Mouse (Mus musculus): ENCODE data around the gene Zfp790. TPM values are rescaled to one million over a fixed set of nuclear protein-coding genes. Genes with fewer than 3 reads are reported as not detected.

Zfp790 gene
- total RNA-seq (2021) = 1 to 10 TPM; 9.1 to 9.8 TPM
- long read RNA-seq, experiment 1, transcript Zfp790-201 (5 exons, 3,376 nt) = major isoform, 6 of 10 reads
- long read RNA-seq, experiment 1, partial matches to known transcripts = 0 of 10 reads
- long read RNA-seq, experiment 1, other reads (novel, unspliced or antisense) = 3 of 10 reads
- long read RNA-seq, experiment 2, partial matches to known transcripts = 0 of 1 reads
- long read RNA-seq, experiment 2, other reads (novel, unspliced or antisense) = 0 of 1 reads

DNA sequence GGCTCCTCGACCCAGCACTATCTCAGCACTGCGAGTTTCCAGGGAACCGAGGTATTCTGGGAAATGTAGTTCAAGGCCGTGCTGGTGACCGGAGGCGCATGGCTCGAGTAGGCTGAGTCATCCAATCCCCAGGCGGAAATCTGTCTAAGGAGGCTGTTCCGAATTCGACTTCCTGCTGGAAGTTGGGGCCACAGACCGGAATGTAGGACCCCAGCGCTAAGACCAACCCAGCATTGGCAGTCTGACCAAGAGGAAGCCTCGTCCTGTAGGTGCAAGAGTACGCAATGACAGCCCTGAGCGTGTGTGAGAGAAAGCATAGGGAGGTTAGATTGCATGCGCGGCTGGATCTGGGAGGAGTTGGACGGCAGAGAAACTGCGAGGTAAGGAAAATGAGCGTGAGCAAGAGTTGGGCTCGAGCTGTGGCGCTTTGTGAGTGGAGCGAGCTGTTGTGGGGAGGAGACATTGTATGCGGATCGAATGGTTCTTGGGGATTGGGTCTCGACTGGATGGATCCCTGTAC is at the start of gene Zfp790:
Gene Zfp790, plus strand, starts transcription at position 205 of the 520 bp plus-strand sequence.
- DNase-seq = peak; percentile 92 to 96

DNA sequence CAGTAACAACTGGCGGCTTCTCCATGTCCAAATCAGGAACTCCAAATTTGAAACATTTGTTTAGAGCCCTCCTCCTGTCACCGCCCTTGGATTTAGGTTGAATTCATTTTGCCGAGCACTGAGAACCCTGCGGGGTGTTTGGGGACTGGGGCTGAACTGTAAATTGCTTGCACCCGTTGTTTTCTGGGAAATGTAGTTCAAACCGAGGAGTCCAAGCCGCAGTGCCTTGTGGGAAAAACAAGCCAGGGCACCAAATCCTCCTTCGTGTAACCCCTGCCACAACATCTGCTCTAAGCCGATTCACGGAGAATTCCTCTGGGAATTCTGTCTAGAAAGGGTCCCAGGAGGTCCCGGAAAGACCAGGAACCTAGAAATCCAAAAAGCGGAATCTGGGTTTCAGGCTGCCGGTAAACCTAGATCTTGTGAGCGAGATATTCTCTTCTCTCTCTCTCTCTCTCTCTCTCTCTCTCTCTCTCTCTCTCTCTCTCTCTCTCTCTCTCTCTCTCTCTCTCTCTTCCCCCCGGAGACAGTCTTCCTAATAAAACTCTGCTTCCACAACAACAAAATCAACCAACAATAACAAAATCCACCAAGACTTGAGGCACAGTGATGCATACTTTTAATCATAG is 48.7 kb upstream of the Zfp790 start:
- peak; percentile 90 to 96 for DNase-seq

DNA sequence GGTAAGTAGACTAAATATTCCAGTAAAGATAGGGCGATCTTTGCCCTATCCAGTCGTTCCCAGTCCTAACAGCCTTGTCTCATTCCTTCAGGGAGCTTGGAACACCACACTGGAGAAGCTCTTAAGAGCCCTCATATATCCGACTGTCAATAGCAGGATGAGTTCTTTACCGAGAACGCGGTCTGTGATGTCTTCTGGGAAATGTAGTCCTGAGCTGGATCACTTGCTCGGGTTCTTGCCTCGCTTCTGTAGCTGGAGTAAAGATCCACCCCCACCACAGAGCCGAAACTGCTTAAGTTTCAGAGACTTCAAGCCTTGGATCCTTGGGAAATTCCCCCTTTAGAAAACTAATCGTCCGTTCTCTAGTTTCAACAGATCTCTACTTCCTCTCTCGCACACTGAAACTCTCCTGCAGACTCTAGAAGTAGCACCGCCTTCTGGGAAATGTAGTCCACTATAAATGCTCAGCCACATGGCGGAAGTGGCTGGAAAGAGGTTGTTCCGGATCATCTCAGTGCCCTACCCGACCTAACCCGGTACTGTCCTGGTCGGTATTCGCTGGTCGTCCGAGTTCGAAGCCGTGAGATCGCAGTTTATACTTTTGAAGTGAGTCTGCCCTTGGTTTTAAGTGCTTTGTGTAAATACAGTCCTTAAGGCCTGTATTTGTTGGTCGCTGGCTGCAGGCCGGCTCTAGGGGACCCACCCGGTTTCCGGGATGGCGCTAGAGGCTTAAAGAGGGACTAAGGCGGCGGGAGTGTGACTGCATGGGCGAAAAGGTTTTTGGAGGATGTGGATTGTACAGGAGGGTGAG is 47.6 kb upstream of the Zfp790 start, which contains the start of gene Zfp84:
Gene Zfp84, plus strand, starts transcription at position 463 of the 811 bp plus-strand sequence.
- DNase-seq = peak; percentile 95 to 97

DNA sequence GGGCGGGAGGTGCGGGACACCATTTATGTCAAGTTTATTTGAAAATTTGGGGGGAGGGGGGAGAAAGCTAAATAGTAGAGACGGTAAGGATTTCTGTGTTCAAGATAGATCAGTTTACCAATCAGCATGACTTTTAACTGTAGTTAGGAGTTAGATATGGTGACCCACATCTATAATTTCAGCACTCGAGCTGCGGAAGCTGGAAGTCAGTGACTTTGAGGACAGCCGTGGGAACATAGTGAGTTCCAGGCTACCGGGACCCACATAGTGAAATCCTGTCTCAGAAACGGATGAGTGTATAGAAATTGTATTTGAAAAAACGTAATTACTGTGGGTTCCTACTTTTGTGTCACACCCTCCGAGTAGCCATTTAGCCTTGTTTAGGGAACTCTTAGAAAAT is 46.9 kb upstream of the Zfp790 start:
- no peak for DNase-seq

DNA sequence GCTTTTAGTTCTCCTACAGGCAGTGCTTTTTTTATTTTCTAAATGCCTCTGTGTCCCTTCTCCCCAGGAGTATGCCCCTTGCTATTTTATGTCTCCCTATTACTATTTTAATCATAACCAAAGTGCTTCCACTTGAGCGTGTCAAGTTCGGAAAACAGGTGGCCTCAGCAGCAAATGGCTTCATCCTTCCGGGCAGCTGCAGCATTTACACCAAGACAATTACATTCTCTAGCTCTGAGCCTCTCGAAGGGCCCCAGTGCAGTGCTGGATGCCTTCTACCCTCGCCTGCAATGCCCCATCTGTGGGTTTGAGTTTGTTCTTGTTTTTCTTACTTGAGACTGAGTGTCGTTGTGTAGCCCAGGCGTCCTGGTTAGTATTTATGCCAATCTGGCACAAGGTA is 42.4 kb upstream of the Zfp790 start:
- no peak for DNase-seq

DNA sequence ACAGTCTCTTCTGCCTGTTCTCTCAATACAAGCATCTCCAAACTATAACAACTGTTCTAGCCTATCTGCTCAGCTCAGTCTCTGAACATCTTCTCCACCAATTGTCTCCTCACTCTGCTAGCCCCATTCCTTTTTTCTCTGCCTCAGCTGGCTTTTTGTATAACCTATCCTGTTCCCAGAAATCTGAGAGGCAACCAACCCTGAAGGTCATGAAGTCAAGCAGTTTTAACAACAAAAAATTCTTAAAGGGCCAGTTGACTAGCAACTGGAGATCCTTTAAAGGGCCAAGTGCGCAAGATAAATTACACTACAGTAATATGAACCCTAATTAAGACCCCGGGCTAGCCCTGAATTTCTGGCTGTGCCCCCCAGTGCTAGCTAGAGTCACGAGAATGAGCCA is 41.5 kb upstream of the Zfp790 start:
- no peak for DNase-seq

DNA sequence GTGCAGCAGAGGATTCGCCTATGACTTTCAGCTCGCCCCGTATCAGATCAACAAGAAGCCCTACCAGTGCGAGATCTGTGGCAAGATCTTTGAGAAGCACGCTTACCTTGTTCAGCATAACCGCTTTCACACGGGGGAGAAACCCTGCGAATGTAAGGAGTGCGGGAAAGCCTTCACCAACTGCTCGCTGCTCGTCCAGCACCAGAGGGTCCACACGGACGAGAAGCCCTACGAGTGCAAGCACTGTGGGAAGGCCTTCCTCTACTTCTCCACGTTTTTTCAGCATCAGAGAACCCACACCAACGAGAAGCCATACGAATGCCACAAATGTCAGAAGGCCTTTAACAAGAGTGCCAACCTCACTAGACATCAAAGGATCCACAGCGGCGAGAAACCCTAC is 39.3 kb upstream of the Zfp790 start:
- no peak for DNase-seq

DNA sequence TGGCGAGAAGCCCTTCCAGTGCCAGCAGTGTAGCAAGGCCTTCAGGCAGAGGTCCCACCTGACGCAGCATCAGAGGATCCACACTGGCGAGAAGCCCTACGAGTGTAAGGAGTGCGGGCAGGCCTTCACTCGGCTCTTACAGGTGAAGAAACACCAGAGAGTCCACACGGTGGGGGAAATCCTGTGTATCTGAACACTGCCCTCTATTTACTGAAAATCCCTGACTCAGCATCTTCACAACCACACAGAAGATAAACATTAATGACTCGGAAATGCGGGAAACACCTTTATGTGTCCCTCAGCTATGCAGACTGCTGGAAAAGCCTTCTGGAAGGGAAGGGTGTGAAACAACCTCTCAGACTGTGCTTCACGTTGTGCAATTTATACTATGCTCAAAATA is 38.5 kb upstream of the Zfp790 start:
- DNase-seq = no peak

DNA sequence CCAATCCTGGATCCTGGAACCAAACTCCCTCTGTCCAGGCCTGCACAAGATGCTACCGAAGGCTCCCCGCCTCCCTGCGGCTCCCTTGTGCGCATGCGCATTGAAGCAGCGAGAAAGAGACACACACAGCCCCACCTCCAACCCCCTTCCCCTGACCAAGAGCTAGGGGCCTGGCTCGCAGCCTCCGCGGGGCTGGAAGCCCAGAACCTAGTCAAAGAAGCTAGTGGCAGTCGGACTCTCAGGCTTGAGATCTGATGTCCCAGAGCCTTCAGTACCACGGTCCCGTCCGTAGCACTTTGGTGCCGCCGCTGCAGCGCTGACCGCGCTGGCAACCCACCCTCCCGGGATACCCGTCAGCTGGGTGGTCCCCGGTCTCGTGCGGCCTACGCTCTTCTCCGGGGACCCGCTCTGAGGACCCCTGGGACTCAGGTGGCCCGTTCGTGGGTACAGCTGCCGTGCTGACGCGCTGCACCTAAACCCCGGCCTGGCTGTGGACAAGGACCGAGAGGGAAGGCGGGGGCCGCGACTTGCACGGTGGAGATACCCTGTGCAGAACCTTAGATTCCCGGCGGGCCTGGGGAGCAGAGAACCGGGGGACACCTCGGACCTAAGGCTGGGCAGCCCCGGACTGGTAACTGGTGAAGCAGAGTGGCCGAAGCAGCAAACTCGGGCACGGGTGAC is 31.9 kb upstream of the Zfp790 start, which contains the start of gene Zfp30:
Gene Zfp30, plus strand, starts transcription at position 128 of the 681 bp plus-strand sequence.
- peak; percentile 86 to 90 for DNase-seq

DNA sequence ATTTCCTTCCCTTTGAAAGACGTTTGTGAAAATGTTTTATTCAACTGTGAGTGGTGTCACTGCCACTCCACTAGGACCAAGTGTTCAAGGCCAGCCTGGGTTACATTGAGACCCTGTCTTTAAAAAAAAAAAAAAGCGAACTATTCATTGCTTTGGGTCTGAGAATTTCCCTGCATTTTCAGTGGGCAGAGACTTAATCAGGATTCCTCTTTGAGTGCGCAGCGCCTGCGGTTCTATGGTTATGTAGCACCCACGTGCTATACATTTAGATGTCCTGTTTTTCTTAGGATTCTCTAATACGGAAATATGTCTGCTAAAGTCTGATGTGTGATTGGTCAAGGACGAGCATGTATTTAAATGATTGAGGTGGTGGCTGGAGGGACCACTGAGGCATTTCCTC is 30.9 kb upstream of the Zfp790 start:
- DNase-seq = no peak

DNA sequence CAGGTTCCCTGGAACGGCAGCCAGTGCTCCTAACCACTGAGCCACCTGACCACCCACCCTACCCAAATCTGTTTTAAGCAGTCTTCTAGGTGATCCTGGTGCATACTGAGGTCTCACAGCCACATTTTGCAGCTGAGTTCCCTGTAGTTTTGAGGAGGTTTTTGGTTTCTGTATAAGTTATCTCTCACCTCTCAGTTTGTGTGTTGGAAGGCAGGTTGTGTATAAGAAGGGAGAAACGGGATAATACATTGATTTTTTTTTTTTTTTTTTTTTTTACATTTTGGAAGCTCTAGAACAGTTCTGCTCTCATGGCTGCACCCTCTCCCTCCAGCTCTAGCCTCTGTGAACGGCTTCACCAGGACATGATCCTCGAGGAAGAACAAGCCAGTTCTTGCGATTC is 30.0 kb upstream of the Zfp790 start:
- DNase-seq = no peak

DNA sequence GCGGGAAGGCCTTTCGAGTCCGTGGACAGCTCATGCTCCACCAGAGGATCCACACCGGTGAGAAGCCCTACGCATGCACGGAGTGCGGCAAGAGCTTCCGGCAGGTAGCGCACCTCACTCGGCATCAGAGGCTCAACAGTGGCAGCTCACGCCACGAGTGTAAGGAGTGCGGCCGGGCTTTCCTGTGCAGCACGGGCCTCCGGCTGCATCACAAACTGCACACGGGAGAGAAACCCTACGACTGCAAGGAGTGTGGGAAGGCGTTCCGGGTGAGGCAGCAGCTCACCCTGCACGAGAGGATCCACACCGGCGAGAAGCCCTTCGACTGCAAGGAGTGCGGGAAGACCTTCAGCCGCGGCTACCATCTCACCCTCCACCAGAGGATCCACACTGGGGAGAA is 23.0 kb upstream of the Zfp790 start:
- no peak for DNase-seq

DNA sequence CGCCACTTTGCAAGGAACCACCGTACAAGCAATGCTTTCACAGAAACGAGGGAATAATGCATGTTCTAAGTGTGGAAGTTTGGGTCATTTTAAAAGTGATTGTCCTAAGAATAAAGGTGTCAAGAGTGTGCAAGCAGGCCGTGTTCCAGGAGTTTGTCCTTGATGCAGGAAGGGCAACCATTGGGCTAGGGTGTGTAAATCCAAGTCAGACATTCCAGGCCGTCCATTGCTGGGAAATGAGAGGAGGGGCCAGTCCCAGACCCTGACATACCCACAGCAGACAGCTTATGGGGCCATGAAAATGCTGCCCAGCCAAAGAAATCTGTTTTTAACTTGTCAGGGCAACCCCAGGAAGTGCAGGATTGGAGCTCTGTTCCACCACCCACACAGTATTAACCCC is 8.9 kb upstream of the Zfp790 start:
- no peak for DNase-seq

DNA sequence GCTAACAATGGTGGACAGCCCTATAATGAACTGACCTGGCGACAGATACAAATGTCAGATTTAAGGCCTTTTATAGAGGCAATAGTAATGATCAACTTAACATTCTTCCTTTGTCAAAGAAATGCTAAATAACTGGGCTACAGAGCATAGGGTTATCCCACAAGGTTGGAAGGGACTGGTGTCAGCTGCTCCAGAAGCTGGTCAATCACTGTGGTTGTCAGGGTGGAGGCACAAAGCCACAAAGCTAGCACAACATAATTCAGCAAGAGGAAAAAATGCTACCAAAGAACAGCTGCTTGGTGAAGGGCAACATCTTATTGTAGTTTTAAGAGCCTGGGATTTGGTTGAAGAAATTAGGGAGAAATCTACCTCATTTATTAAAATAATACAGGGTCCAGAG is 3.7 kb upstream of the Zfp790 start:
- no peak for DNase-seq

DNA sequence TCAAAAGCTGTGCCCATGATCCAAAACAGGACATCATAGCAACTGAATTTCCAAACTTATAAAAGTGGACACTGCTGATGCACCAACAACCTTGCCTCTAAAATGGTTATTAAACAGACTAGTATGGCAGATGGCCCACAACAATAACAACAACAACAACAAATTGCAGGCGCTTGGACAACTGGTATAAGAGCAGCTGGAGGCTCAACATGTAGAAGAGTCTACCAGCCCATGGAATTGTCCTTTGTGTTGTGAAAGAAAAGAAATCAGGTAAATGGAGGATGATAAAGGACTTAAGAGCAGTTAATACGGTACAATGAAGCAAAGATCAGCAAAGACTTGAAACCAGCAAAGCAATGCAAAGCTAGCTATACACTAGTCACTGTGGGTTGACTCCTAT is 1.5 kb upstream of the Zfp790 start:
- DNase-seq = no peak

DNA sequence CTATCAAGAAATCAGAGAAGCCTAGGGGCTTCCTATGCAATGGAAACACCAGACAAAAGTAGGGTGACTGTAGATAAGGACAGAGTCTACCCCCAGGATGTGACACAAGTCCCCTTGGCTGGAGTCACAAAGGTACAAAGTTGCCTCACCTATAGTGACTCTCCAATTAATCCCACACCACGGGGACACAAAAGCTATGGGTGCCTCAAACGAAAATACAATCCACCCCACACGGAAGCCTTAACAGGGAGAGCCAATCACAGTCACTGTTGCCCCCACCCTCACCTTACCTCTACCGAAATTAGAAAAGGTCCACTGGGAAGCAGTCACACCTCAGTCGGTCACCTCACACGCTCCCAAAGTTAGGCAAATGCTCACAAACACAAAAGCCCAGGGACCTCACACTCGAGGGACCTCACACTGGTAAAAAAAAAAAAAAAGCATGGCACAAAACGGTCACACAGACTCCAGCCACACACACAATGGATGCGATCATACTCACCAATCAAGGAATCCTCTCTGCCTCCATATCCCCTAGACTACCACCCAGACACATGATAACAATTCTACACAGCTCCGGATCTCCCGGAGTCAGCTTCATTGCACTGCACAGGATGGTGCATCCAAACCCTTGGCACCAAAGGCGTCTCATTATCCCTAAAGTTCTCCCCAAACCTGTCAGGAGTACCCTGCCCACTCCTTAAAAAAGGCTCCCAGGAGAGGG is 691 bp upstream of the Zfp790 start:
- no peak for DNase-seq

DNA sequence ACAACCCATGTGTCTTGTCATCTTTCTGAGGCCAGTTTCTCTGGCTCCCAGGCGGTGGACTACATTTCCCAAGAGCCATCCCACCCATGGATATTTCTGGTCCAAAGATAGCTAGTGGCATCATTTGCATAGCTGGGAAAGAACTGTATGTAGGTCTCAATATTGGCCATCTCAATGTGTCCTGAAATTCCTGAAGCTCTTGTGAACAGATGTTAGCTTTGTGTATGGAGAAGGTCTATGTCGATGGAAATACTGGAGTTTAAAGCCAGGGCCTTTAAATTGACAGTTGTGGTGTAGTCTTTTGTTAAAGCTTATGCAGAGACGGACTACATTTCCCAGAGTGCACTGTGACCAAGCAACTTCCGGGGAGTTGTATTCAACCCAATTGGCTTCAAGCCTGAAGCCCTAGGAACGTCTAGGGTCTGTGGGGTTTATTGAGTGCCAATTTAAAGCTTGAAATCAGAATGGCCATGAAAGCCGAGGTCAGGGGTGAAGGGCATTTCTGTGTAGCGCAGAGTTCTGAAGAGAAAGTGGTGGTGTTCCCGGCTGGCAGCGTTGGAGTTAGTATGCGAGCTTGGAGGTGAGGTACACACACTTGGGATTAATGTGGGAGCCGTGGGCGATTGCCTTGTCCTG is 2.8 kb downstream of the Zfp790 start:
- peak; percentile 87 to 92 for DNase-seq

DNA sequence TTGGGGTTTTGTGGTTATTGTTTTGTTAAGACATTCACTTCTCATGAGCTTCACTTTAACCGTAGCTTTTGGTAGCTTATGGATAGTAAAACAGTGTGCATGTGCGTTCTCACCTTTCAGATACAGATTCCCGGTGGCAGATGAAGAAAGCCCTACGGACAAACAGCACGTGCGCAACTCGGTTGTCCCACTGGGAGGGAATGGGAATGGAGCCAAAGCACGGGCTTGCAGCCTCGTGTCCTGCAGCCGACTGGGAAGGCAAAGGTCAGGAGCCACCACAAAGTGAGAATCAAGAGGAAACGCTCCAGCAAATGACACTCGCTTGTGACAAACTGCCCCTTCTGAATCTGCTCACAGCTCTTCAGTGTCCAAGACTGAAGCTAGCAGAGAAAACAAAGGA is 12.1 kb downstream of the Zfp790 start:
- no peak for DNase-seq

DNA sequence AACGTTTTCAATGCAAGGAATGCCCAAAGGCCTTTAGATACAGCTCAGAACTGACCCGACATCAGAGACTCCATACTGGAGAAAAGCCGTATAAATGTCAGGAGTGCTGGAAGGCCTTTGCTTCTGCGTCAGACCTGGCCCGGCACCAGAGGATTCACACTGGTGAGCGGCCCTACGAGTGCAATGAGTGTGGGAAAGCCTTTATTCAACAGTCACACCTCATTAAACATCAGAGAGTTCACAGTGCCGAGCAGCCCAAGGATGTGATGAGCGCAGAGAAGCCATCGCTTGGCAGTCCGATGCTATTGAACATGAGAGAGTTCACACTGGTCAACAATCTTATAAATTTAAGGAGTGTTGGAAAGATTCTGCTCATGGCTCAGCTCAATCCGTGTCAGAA is 13.9 kb downstream of the Zfp790 start:
- DNase-seq = no peak

DNA sequence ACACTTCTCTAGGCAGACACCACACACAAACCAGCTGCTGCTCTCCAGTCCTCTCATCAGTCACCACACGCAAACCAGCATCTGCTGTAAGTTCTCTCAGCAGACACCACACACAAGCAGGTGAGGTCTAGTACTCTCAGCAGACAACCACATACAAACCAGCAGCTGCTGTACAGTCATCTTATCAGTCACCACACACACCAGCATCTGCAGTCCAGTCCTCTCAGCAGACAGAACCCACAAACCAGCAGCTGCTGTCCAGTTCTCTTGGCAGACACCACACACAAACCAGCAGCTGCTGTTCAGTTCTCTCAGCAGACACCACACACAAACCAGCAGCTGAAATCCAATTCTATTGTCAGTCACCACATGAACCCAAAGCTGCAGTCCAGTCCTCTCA is 20.9 kb downstream of the Zfp790 start:
- no peak for DNase-seq

DNA sequence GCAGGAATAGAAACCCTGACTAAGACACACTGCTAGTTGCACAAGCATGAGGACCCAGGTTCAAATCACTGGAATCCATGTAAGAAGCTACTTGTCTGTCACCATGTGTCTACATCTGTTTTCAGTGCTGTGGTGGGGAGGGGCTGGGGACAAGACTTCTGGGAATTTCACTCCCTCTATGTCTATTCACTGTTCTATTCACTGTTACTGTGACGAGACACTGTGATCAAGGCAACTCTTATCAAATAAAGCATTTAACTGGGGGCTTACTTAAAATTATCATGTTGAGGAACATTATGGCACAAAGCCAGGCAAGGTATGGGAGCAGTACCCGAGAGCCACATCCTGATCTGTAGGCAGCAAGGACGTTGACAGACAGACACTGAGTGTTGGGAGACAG is 23.3 kb downstream of the Zfp790 start:
- DNase-seq = no peak

Measured in heart, adult 18-20 months (tissue).